Mouse (Mus musculus): Measurements from ENCODE around the gene Bpifa2. TPM values are rescaled to one million over a fixed set of nuclear protein-coding genes. Genes with fewer than 3 reads are reported as not detected.
A peak's percentile ranks its signal among the peaks of the same experiment; 100 is the strongest.
"Not testable (repeated sequence)": the region's sequence is repeated elsewhere in the genome, so short reads cannot be mapped to it uniquely, and the experiment has no call there.

Gene Bpifa2
- not detected for total RNA-seq (2021)
- long read RNA-seq, experiment 1 = 0 reads
- long read RNA-seq, experiment 2 = 0 reads

- DNase-seq (ENCODE audit: low spot score in 2 of 2) = no peak
These were observed at the start of gene Bpifa2 for GRCm38 (mm10) chr2:154007965-154008364. Gene Bpifa2, plus strand, starts transcription at chr2:154008265.

- DNase-seq (ENCODE audit: low spot score in 2 of 2) = no peak
These were observed 45.2 kb upstream of the Bpifa2 start for GRCm38 (mm10) chr2:153962821-153963331.

DNA sequence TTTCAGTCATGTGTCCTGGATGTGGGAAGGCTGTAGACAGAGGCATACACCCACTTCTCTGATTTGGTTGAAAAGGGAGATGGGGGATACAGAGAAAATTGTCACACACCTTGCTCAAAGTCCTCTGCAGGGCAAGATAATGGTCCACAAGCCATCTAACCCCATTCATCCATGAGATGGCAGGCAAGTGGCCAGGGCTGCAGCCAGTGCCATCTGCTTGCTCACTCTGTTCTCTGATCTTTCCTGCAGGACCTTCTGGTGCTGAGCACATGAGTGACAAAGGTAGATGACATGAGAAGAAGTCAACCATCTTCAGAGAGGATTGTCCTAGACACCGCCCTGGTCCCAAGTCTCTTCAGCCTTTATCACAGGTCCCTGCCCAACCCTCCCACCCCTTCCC lies 44.7 kb upstream of the Bpifa2 start:
- no peak for DNase-seq (ENCODE audit: low spot score in 2 of 2)

GRCm38 (mm10) chr2:153970221-153970620 lies 37.8 kb upstream of the Bpifa2 start:
- DNase-seq (ENCODE audit: low spot score in 2 of 2) = no peak

DNA sequence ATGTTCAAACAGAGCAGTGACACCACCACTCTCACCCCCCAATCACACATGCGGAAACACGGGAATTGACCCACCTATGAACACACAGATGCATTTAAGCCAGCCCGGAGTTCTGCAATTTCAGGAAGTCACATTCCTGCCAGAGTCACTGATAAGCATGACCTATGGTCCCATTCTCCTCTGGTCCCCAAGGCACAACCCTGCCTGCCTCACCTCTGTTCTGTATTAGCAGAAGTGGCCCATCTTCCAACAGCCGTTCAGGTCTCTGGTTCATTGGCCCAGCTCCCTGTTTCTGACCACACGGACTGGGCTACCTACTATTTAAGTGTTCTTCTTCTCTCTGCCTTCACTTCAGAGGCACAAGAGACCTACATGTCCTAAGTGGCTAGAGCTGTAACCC lies 33.5 kb upstream of the Bpifa2 start, which contains the start of gene Bpifa6:
Gene Bpifa6 (plus strand): TSS at position 364 of the 400 bp plus-strand sequence.
- DNase-seq (ENCODE audit: low spot score in 2 of 2) = no peak

- DNase-seq (ENCODE audit: low spot score in 2 of 2) = peak; percentile 72 to 74
These were observed 12.3 kb upstream of the Bpifa2 start for GRCm38 (mm10) chr2:153995770-153996169.

DNA sequence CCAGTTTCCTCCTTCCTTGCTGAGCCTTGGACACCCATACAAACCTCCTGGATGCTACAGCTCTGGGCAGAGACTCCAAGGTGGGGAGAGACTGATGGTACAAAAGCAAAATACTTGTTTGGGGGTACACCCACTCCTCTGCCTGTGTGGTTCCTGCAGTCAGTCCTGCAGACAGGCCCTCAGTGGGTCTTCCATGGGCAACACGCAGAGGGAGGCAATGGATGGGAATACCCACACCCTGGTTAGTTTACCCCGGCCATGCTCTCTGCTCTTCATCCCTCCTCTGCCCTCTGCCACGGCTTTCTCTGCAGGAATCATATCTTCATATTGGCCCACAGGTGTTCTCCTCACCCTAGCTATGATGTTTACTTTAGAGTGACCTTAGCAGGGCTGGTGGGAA lies 7.6 kb upstream of the Bpifa2 start:
- DNase-seq (ENCODE audit: low spot score in 2 of 2) = no peak

- no peak for DNase-seq (ENCODE audit: low spot score in 2 of 2)
These were observed 7.0 kb upstream of the Bpifa2 start for GRCm38 (mm10) chr2:154001056-154001455.

DNA sequence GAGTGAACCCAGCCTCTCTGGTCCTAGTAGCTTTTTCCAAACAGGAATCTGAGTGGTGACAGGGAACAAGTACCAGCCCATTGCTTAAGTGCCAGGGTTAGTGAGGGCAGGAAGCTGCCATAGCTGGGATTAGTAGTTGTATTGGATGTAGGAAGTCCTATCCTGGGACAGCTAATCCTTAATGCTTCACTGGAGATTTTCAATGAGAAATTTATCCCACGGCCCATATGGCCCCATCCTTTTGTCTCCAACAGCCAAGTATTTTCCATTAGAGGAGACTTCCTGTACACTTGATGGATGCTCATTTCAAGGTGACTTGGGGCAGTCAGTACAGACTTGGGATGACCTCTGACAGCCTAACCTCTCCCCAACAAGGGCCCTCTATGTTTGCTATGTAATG lies 3.6 kb upstream of the Bpifa2 start:
- DNase-seq (ENCODE audit: low spot score in 2 of 2) = no peak

DNA sequence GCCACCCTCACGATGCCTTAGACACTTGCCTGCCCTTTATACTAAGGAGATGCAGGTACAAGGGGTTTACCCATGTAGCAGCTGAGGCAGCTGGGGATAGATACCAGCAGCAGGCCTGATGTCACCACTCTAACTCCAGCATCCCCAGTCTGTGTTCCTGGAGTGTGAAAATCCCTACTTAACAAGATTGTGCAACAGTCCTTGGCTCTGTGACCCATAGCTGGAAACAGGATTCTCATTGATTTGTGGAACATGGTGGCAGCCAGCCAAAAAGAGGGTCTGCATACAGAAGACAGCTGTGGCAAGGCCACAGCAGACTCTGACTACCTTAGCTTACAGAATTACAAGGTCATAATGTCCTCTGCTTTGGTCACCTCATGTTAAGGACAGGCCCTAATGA lies 3.0 kb upstream of the Bpifa2 start:
- no peak for DNase-seq (ENCODE audit: low spot score in 2 of 2)

- DNase-seq (ENCODE audit: low spot score in 2 of 2) = no peak
These were observed 2.3 kb upstream of the Bpifa2 start for GRCm38 (mm10) chr2:154005734-154006133.

GRCm38 (mm10) chr2:154006331-154006730 lies 1.7 kb upstream of the Bpifa2 start:
- no peak for DNase-seq (ENCODE audit: low spot score in 2 of 2)

DNA sequence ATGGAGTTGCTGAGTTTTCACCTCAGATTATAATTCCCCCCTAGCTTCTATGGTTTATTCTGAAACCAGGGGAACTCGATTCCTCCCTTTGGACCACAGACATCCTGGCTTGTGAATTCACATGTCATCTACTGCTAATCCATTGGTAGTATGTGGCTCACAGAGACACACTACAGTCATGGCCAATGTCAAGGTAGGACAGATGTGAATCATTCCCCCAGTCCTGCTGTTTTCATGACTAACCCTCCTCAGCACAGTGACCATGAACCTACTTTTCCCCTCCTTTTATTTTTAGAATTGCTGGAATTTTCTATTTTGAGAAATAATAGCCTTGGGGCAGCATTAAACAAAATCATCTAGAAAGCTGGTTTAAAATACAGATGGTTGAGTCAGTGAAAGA lies 684 bp upstream of the Bpifa2 start:
- no peak for DNase-seq (ENCODE audit: low spot score in 2 of 2)

DNA sequence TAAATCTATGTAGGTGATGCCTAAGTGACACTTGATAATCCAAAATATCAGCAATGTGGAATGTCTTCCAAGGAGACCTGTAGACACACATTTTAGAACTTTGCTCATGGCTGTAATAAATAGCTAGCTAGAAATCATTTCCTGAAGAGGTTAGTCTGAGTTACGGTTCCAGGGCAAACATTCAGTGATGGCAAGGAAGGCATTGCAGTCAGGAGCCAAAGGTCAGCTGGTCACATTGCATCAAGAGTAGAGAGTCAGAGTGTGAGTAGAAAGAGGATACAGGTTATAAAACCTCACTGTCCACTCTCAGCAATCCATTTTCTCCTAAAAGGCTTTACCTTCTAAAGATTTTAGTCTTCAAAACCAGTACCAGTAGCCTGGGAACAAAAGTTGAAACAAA lies 9.9 kb downstream of the Bpifa2 start:
- DNase-seq (ENCODE audit: low spot score in 2 of 2) = no peak

GRCm38 (mm10) chr2:154024676-154025075 lies 16.6 kb downstream of the Bpifa2 start:
- not testable (repeated sequence) for DNase-seq (ENCODE audit: low spot score in 2 of 2)

- peak in 1 of 2 experiments; percentile 16 for DNase-seq (ENCODE audit: low spot score in 2 of 2)
These were observed 30.9 kb downstream of the Bpifa2 start for GRCm38 (mm10) chr2:154038932-154039331.

- no peak for DNase-seq (ENCODE audit: low spot score in 2 of 2)
These were observed 36.7 kb downstream of the Bpifa2 start for GRCm38 (mm10) chr2:154044743-154045142.

DNA sequence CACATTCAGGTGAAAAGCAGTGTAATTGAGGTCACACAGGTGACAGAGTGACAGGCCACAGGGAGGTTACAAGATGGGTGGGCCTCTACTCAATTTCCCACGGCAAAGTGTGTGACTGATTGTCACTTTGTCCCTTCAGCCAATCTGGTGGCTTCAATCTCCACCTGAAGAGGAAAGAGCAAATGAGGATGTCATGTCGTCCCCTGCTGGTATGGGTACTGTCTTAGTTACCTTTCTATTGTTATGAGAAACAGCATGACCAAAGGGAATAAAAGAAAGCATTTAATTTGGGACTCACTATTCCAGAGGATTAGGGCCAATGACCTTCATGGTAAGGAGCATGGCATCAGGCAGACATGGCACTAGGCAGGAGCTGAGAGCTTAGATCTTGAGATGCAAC lies 50.6 kb downstream of the Bpifa2 start:
- no peak for DNase-seq (ENCODE audit: low spot score in 2 of 2)

Other genes starting within 250 kb of the Bpifa2 start
- under 1 TPM; 0.26 to 0.34 TPM for gene Efcab8, start 228.3 kb upstream of the Bpifa2 start, total RNA-seq (2021)
- not detected for gene Sun5, start 137.2 kb upstream of the Bpifa2 start, total RNA-seq (2021)
- gene Bpifb2, start 133.2 kb upstream of the Bpifa2 start, total RNA-seq (2021) = not detected
- not detected for gene Bpifb6, start 107.9 kb upstream of the Bpifa2 start, total RNA-seq (2021)
- not detected for gene Bpifb3, start 90.0 kb upstream of the Bpifa2 start, total RNA-seq (2021)
- gene Bpifb4, start 70.1 kb upstream of the Bpifa2 start, total RNA-seq (2021) = not detected
- gene Bpifa6, start 33.3 kb upstream of the Bpifa2 start, total RNA-seq (2021) = not detected
- gene Bpifa3, start 122.1 kb downstream of the Bpifa2 start, total RNA-seq (2021) = not detected
- gene Bpifa1, start 134.6 kb downstream of the Bpifa2 start, total RNA-seq (2021) = not detected
- gene Bpifa5, start 154.3 kb downstream of the Bpifa2 start, total RNA-seq (2021) = not detected
- not detected for gene Bpifb1, start 182.6 kb downstream of the Bpifa2 start, total RNA-seq (2021)
- under 1 TPM; 0.17 to 0.21 TPM for gene Bpifb5, start 215.5 kb downstream of the Bpifa2 start, total RNA-seq (2021)
- not detected for gene Bpifb9a, start 249.6 kb downstream of the Bpifa2 start, total RNA-seq (2021)